Mouse (Mus musculus): ENCODE measurements around the gene Prdm10.

Gene Prdm10

GRCm38 (mm10) chr9:31304358-31304757, 24.0 kb downstream of the Prdm10 start:
- DNase-seq (ENCODE audit: low spot score) = no peak

- DNase-seq (ENCODE audit: low spot score) = peak; percentile 55
Measured at GRCm38 (mm10) chr9:31305117-31305516, 24.8 kb downstream of the Prdm10 start.

GRCm38 (mm10) chr9:31305807-31306206, 25.5 kb downstream of the Prdm10 start:
- DNase-seq (ENCODE audit: low spot score) = no peak

GRCm38 (mm10) chr9:31307232-31307631, 26.9 kb downstream of the Prdm10 start:
- DNase-seq (ENCODE audit: low spot score) = no peak

- DNase-seq (ENCODE audit: low spot score) = no peak
Measured at GRCm38 (mm10) chr9:31309041-31309440, 28.7 kb downstream of the Prdm10 start.

- DNase-seq (ENCODE audit: low spot score) = no peak
Measured at GRCm38 (mm10) chr9:31310662-31311061, 30.3 kb downstream of the Prdm10 start.

- no peak for DNase-seq (ENCODE audit: low spot score)
Measured at GRCm38 (mm10) chr9:31313876-31314275, 33.5 kb downstream of the Prdm10 start.

GRCm38 (mm10) chr9:31315983-31316382, 35.6 kb downstream of the Prdm10 start:
- no peak for DNase-seq (ENCODE audit: low spot score)

- DNase-seq (ENCODE audit: low spot score) = no peak
Measured at GRCm38 (mm10) chr9:31318956-31319355, 38.6 kb downstream of the Prdm10 start.

GRCm38 (mm10) chr9:31320734-31321133, 40.4 kb downstream of the Prdm10 start:
- DNase-seq (ENCODE audit: low spot score) = no peak

- DNase-seq (ENCODE audit: low spot score) = no peak
Measured at GRCm38 (mm10) chr9:31321526-31321925, 41.2 kb downstream of the Prdm10 start.

- no peak for DNase-seq (ENCODE audit: low spot score)
Measured at GRCm38 (mm10) chr9:31322090-31322489, 41.8 kb downstream of the Prdm10 start.

- no peak for DNase-seq (ENCODE audit: low spot score)
Measured at GRCm38 (mm10) chr9:31330816-31331215, 50.5 kb downstream of the Prdm10 start.

- DNase-seq (ENCODE audit: low spot score) = no peak
Measured at GRCm38 (mm10) chr9:31331246-31331645, 50.9 kb downstream of the Prdm10 start.

GRCm38 (mm10) chr9:31331906-31332305, 51.6 kb downstream of the Prdm10 start:
- no peak for DNase-seq (ENCODE audit: low spot score)

GRCm38 (mm10) chr9:31332826-31333225, 52.5 kb downstream of the Prdm10 start:
- DNase-seq (ENCODE audit: low spot score) = no peak

- DNase-seq (ENCODE audit: low spot score) = no peak
Measured at GRCm38 (mm10) chr9:31334991-31335390, 54.7 kb downstream of the Prdm10 start.

GRCm38 (mm10) chr9:31344289-31344831, 64.0 kb downstream of the Prdm10 start:
- DNase-seq (ENCODE audit: low spot score) = no peak

GRCm38 (mm10) chr9:31346575-31347080, 66.3 kb downstream of the Prdm10 start:
- DNase-seq (ENCODE audit: low spot score) = no peak

- DNase-seq (ENCODE audit: low spot score) = no peak
Measured at GRCm38 (mm10) chr9:31348458-31348857, 68.1 kb downstream of the Prdm10 start.

GRCm38 (mm10) chr9:31348915-31349314, 68.6 kb downstream of the Prdm10 start:
- DNase-seq (ENCODE audit: low spot score) = peak; percentile 85

- no peak for DNase-seq (ENCODE audit: low spot score)
Measured at GRCm38 (mm10) chr9:31352716-31353115, 72.4 kb downstream of the Prdm10 start.

GRCm38 (mm10) chr9:31353518-31353917, 73.2 kb downstream of the Prdm10 start:
- no peak for DNase-seq (ENCODE audit: low spot score)

- no peak for DNase-seq (ENCODE audit: low spot score)
Measured at GRCm38 (mm10) chr9:31354051-31354450, 73.7 kb downstream of the Prdm10 start.
